Mouse (Mus musculus) testis, adult 2 months (tissue): ENCODE results near the gene Mdga1.

Experiments
- CTCF ChIP-seq: fragments of 200-500 bp; IDR thresholded peaks from 2 replicates; pipeline ENCODE4 v1.5.1; 2012; ENCODE audit warnings: low read depth, mild to moderate bottlenecking, inconsistent platforms, low read length, moderate library complexity; ENCODE audit not compliant: control insufficient read depth, insufficient read depth, insufficient replicate concordance
- POLR2A ChIP-seq: fragments of 200-500 bp; IDR thresholded peaks from 2 replicates; pipeline ENCODE4 v1.6.1; 2012; ENCODE audit warnings: low read depth, mild to moderate bottlenecking, inconsistent platforms, low read length, moderate library complexity; ENCODE audit not compliant: control insufficient read depth

DNA sequence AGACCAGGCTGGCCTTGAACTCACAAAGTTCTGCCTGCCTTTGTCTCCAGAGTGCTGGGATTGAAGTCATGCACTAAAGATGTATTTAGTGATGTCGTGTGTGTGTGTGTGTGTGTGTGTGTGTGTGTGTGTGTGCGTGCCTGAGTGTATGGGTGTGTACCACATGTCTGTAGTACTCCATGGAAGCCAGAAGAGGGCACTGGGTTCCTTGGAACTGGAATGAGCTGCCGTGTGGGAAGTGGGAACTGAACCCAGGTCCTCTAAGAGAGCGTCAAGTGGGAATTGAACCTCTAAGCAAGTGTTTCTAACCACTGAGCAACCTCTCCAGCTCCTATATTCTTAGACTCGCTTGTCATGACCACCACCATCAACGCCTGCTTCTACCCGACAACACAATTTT is 60.9 kb downstream of the Mdga1 start:
- TF ChIP-seq POLR2A = no peak
- TF ChIP-seq CTCF = no peak
